Mouse (Mus musculus): ENCODE measurements around the gene Rbm25. TPM values are rescaled to one million over a fixed set of nuclear protein-coding genes. Genes with fewer than 3 reads are reported as not detected.
"Not testable (repeated sequence)": the region's sequence is repeated elsewhere in the genome, so short reads cannot be mapped to it uniquely, and the experiment has no call there.

Rbm25 gene
- polyA plus RNA-seq (2015; fragmentation: Nextera tagmentation; extraction: Ambion mirVana), result 196 and 199 TPM in 2 replicates

GRCm38 (mm10) chr12:83630936-83631335 is at the start of gene Rbm25:
Gene Rbm25, plus strand, starts transcription at chr12:83631236.
- H3K9me3 ChIP-seq (replicated peaks; ENCODE audit: low read length); H3K27me3 ChIP-seq (ENCODE audit: insufficient read depth, low read length); H3K36me3 ChIP-seq (ENCODE audit: insufficient read depth, low read length); H3K4me1 ChIP-seq (replicated peaks; ENCODE audit: insufficient read depth, low read length); ATAC-seq (replicated peaks; ENCODE audit: low FRiP score, low read depth); DNase-seq (ENCODE audit: low spot score): not testable (repeated sequence)
- Histone ChIP-seq H3K9ac (ENCODE audit: low read depth, low read length) (peak within 1 kb of the TSS; percentile 91), H3K4me2 (ENCODE audit: low read length) (peak within 1 kb of the TSS; percentile 67), H3K4me3 (replicated peaks; ENCODE audit: low read depth, low read length) (peak within 1 kb of the TSS; percentile 67), H3K27ac (peak within 1 kb of the TSS; percentile 96)
- whole genome bisulfite sequencing, result no CpG with 5 or more reads among the region's 5 CpGs

- ATAC-seq (replicated peaks; ENCODE audit: low FRiP score, low read depth) (no peak), DNase-seq (ENCODE audit: low spot score) (no peak)
- no peaks in the 10 kb centered on the region; the same call in 1 of the 2 replicates for H3K4me1 ChIP-seq (replicated peaks; ENCODE audit: insufficient read depth, low read length)
- H3K4me2 ChIP-seq (ENCODE audit: low read length), result no peak overlapping the region
- H3K27ac ChIP-seq, result peak overlapping the region; percentile 13; the same call in 1 of the 2 replicates
- TF ChIP-seq CTCF (IDR thresholded peaks at IDR 0.05; ENCODE audit: low read depth), result no peak
- WGBS, result 43% methylated on average over 4 of the region's 4 CpGs
- H3K9ac ChIP-seq (ENCODE audit: low read depth, low read length), result no peak overlapping the region
- peaks cover 7% of the 10 kb centered on the region; the same call in 1 of the 2 replicates for H3K36me3 ChIP-seq (ENCODE audit: insufficient read depth, low read length)
- H3K4me3 ChIP-seq (replicated peaks; ENCODE audit: low read depth, low read length), result no peak overlapping the region
- no peaks in the 10 kb centered on the region for H3K27me3 ChIP-seq (ENCODE audit: insufficient read depth, low read length)
- no peaks in the 10 kb centered on the region for H3K9me3 ChIP-seq (replicated peaks; ENCODE audit: low read length)
These were observed 48.9 kb upstream of the Rbm25 start for GRCm38 (mm10) chr12:83582106-83582505.

GRCm38 (mm10) chr12:83582747-83583146 is 48.3 kb upstream of the Rbm25 start:
- no peak overlapping the region for H3K9ac ChIP-seq (ENCODE audit: low read depth, low read length)
- ATAC-seq (replicated peaks; ENCODE audit: low FRiP score, low read depth) (no peak), DNase-seq (ENCODE audit: low spot score) (no peak)
- no peaks in the 10 kb centered on the region; the same call in 1 of the 2 replicates for H3K4me1 ChIP-seq (replicated peaks; ENCODE audit: insufficient read depth, low read length)
- H3K9me3 ChIP-seq (replicated peaks; ENCODE audit: low read length), result no peaks in the 10 kb centered on the region
- 93% methylated on average over 4 of the region's 4 CpGs for WGBS
- peaks cover 9% of the 10 kb centered on the region; the same call in 1 of the 2 replicates for H3K36me3 ChIP-seq (ENCODE audit: insufficient read depth, low read length)
- no peaks in the 10 kb centered on the region for H3K27me3 ChIP-seq (ENCODE audit: insufficient read depth, low read length)
- no peak overlapping the region for H3K4me2 ChIP-seq (ENCODE audit: low read length)
- no peak for TF ChIP-seq CTCF (IDR thresholded peaks at IDR 0.05; ENCODE audit: low read depth)
- no peak overlapping the region for H3K27ac ChIP-seq
- H3K4me3 ChIP-seq (replicated peaks; ENCODE audit: low read depth, low read length), result no peak overlapping the region

GRCm38 (mm10) chr12:83586628-83587027 is 44.4 kb upstream of the Rbm25 start:
- no peak for TF ChIP-seq CTCF (IDR thresholded peaks at IDR 0.05; ENCODE audit: low read depth)
- 92% methylated on average over 5 of the region's 5 CpGs for WGBS
- no peak overlapping the region for H3K4me3 ChIP-seq (replicated peaks; ENCODE audit: low read depth, low read length)

GRCm38 (mm10) chr12:83591754-83592501 is 39.1 kb upstream of the Rbm25 start:
- H3K36me3 ChIP-seq (ENCODE audit: insufficient read depth, low read length), result peaks cover 36% of the 10 kb centered on the region; the same call in 1 of the 2 replicates
- no peak overlapping the region for H3K27ac ChIP-seq
- no peaks in the 10 kb centered on the region for H3K27me3 ChIP-seq (ENCODE audit: insufficient read depth, low read length)
- H3K9me3 ChIP-seq (replicated peaks; ENCODE audit: low read length), result no peaks in the 10 kb centered on the region
- H3K9ac ChIP-seq (ENCODE audit: low read depth, low read length), result no peak overlapping the region
- no peaks in the 10 kb centered on the region for H3K4me1 ChIP-seq (replicated peaks; ENCODE audit: insufficient read depth, low read length)
- DNase-seq (ENCODE audit: low spot score), result no peak
- H3K4me3 ChIP-seq (replicated peaks; ENCODE audit: low read depth, low read length), result no peak overlapping the region
- H3K4me2 ChIP-seq (ENCODE audit: low read length), result no peak overlapping the region
- no peak for ATAC-seq (replicated peaks; ENCODE audit: low FRiP score, low read depth)
- TF ChIP-seq CTCF (IDR thresholded peaks at IDR 0.05; ENCODE audit: low read depth), result no peak
- WGBS, result 77% methylated on average over 8 of the region's 8 CpGs

More at GRCm38 (mm10) chr12:83586628-83587027, 44.4 kb upstream of the Rbm25 start:
- Histone ChIP-seq H3K27me3 (ENCODE audit: insufficient read depth, low read length) (no peaks in the 10 kb centered on the region), H3K9me3 (replicated peaks; ENCODE audit: low read length) (no peaks in the 10 kb centered on the region), H3K4me1 (replicated peaks; ENCODE audit: insufficient read depth, low read length) (no peaks in the 10 kb centered on the region; the same call in 1 of the 2 replicates), H3K27ac (no peak overlapping the region), H3K36me3 (ENCODE audit: insufficient read depth, low read length) (peaks cover 31% of the 10 kb centered on the region; the same call in 1 of the 2 replicates), H3K4me2 (ENCODE audit: low read length) (no peak overlapping the region), H3K9ac (ENCODE audit: low read depth, low read length) (no peak overlapping the region)
- ATAC-seq (replicated peaks; ENCODE audit: low FRiP score, low read depth) (no peak), DNase-seq (ENCODE audit: low spot score) (no peak)

GRCm38 (mm10) chr12:83594454-83595040 is 36.5 kb upstream of the Rbm25 start:
- H3K4me2 ChIP-seq (ENCODE audit: low read length), result no peak overlapping the region
- H3K4me1 ChIP-seq (replicated peaks; ENCODE audit: insufficient read depth, low read length), result no peaks in the 10 kb centered on the region
- no peak for ATAC-seq (replicated peaks; ENCODE audit: low FRiP score, low read depth)
- no peak for DNase-seq (ENCODE audit: low spot score)
- H3K27me3 ChIP-seq (ENCODE audit: insufficient read depth, low read length), result no peaks in the 10 kb centered on the region
- no peak overlapping the region for H3K9ac ChIP-seq (ENCODE audit: low read depth, low read length)
- no peaks in the 10 kb centered on the region for H3K9me3 ChIP-seq (replicated peaks; ENCODE audit: low read length)
- no peak for TF ChIP-seq CTCF (IDR thresholded peaks at IDR 0.05; ENCODE audit: low read depth)
- 85% methylated on average over 9 of the region's 9 CpGs for WGBS
- H3K36me3 ChIP-seq (ENCODE audit: insufficient read depth, low read length), result peaks cover 20% of the 10 kb centered on the region; the same call in 1 of the 2 replicates
- no peak overlapping the region for H3K4me3 ChIP-seq (replicated peaks; ENCODE audit: low read depth, low read length)
- no peak overlapping the region for H3K27ac ChIP-seq
